Mouse (Mus musculus): ENCODE results near the gene Abca12.

GRCm38 (mm10) chr1:71239586-71239985 lies 175.1 kb downstream of the Abca12 start:
- TF ChIP-seq CTCF (IDR thresholded peaks at IDR 0.05; ENCODE audit: low read depth) (no peak), EP300 (IDR thresholded peaks at IDR 0.05; ENCODE audit: low read depth) (no peak)
